Mouse (Mus musculus): ENCODE results near the gene Ckap2l. TPM values are rescaled to one million over a fixed set of nuclear protein-coding genes. Genes with fewer than 3 reads are reported as not detected.

The Ckap2l gene
- polyA plus RNA-seq, 1 experiment from 2014 or later: 5.8 TPM

Other genes with a start within 250 kb of the Ckap2l start
- gene Vinac1, start 249.0 kb downstream of the Ckap2l start, polyA plus RNA-seq (2015; fragmentation: Nextera tagmentation; extraction: Ambion mirVana): 0.68 and 0.86 TPM in 2 replicates
- gene Ttl, start 231.3 kb downstream of the Ckap2l start, polyA plus RNA-seq (2015; fragmentation: Nextera tagmentation; extraction: Ambion mirVana): 37.2 and 45.4 TPM in 2 replicates
- gene Polr1b, start 196.2 kb downstream of the Ckap2l start, polyA plus RNA-seq (2015; fragmentation: Nextera tagmentation; extraction: Ambion mirVana): 14.5 and 20.4 TPM in 2 replicates
- 22.6 and 23.6 TPM in 2 replicates for gene Chchd5, start 167.5 kb downstream of the Ckap2l start, polyA plus RNA-seq (2015; fragmentation: Nextera tagmentation; extraction: Ambion mirVana)
- 48.2 and 48.9 TPM in 2 replicates for gene Slc20a1, start 98.4 kb downstream of the Ckap2l start, polyA plus RNA-seq (2015; fragmentation: Nextera tagmentation; extraction: Ambion mirVana)
- 0.20 and 0.36 TPM in 2 replicates for gene Il1a, start 12.8 kb upstream of the Ckap2l start, polyA plus RNA-seq (2015; fragmentation: Nextera tagmentation; extraction: Ambion mirVana)
- gene Il1b, start 73.9 kb upstream of the Ckap2l start, polyA plus RNA-seq (2015; fragmentation: Nextera tagmentation; extraction: Ambion mirVana): not detected in 2 replicates
- 0.09 TPM in 1 of 2 replicates, not detected in the other for gene F830045P16Rik, start 239.4 kb upstream of the Ckap2l start, polyA plus RNA-seq (2015; fragmentation: Nextera tagmentation; extraction: Ambion mirVana)

Measured in neural tube, embryonic 15.5 days (tissue).